In genomic region chr1:126301129-126301528, GRCm38 (mm10) we compare ENCODE assay signal across 29 mouse cellular contexts.
"Had no signal": no experiment of that assay in that cellular context is flagged by ENCODE, and none has a peak within 500 bp of the region (broad histone marks: within the 10 kb centered on the region; RNA-seq: fewer than 3 reads in every experiment).

No protein-coding gene starts in this region.

- DNase-seq: cerebellum, adult 2 months; cerebellum, adult 8-10 months; cerebellum, adult 9-10 months; cerebellum, adult 9-11 months; cerebellum, postnatal 10 days; cerebellum, postnatal 14 days; cerebellum, postnatal 25 days; cerebellum, postnatal 36 days; embryo, embryonic 11 days; forebrain, postnatal 0 days; gastrocnemius, adult 2 months; gastrocnemius, postnatal 10 days; gastrocnemius, postnatal 14 days; gastrocnemius, postnatal 25 days; gastrocnemius, postnatal 36 days; heart, adult 11 months; heart, adult 18-20 months; heart, adult 2 months had no signal

- H3K4me3 ChIP-seq: embryonic facial prominence, embryonic 10.5 days; embryonic facial prominence, embryonic 12.5 days; embryonic facial prominence, embryonic 13.5 days; embryonic facial prominence, embryonic 15.5 days; erythroblast, embryonic 14.5 days; forebrain, embryonic 10.5 days; forebrain, embryonic 12.5 days; forebrain, embryonic 13.5 days; forebrain, embryonic 15.5 days; gastrocnemius, adult 2 months; heart, adult 2 months had no signal

- H3K9me3 ChIP-seq: embryonic facial prominence, embryonic 10.5 days; embryonic facial prominence, embryonic 12.5 days; embryonic facial prominence, embryonic 13.5 days; embryonic facial prominence, embryonic 15.5 days; forebrain, embryonic 10.5 days; forebrain, embryonic 12.5 days; forebrain, embryonic 13.5 days; forebrain, embryonic 15.5 days had no signal

- H3K27ac ChIP-seq: embryonic facial prominence, embryonic 10.5 days; embryonic facial prominence, embryonic 12.5 days; embryonic facial prominence, embryonic 13.5 days; embryonic facial prominence, embryonic 15.5 days; forebrain, embryonic 10.5 days; forebrain, embryonic 12.5 days; forebrain, embryonic 13.5 days; forebrain, embryonic 15.5 days; gastrocnemius, adult 2 months; heart, adult 2 months had no signal

- H3K4me1 ChIP-seq: embryonic facial prominence, embryonic 10.5 days; embryonic facial prominence, embryonic 12.5 days; embryonic facial prominence, embryonic 13.5 days; embryonic facial prominence, embryonic 15.5 days; forebrain, embryonic 12.5 days; forebrain, embryonic 13.5 days; forebrain, embryonic 15.5 days had no signal

- H3K4me2 ChIP-seq: embryonic facial prominence, embryonic 12.5 days; embryonic facial prominence, embryonic 13.5 days; embryonic facial prominence, embryonic 15.5 days; forebrain, embryonic 12.5 days; forebrain, embryonic 13.5 days; forebrain, embryonic 15.5 days had no signal

- ATAC-seq: forebrain, embryonic 13.5 days; forebrain, embryonic 14.5 days; forebrain, embryonic 15.5 days; forebrain, embryonic 16.5 days; forebrain, postnatal 0 days had no signal

- H3K27me3 ChIP-seq: embryonic facial prominence, embryonic 12.5 days; embryonic facial prominence, embryonic 13.5 days; embryonic facial prominence, embryonic 15.5 days; forebrain, embryonic 12.5 days; forebrain, embryonic 13.5 days; forebrain, embryonic 15.5 days had no signal

- H3K36me3 ChIP-seq: embryonic facial prominence, embryonic 10.5 days; embryonic facial prominence, embryonic 12.5 days; embryonic facial prominence, embryonic 13.5 days; embryonic facial prominence, embryonic 15.5 days; forebrain, embryonic 10.5 days; forebrain, embryonic 12.5 days; forebrain, embryonic 15.5 days had no signal

- H3K9ac ChIP-seq: embryonic facial prominence, embryonic 12.5 days; embryonic facial prominence, embryonic 13.5 days; embryonic facial prominence, embryonic 15.5 days; forebrain, embryonic 12.5 days; forebrain, embryonic 13.5 days; forebrain, embryonic 15.5 days; forebrain, postnatal 0 days had no signal
